Mouse (Mus musculus): Measurements from ENCODE around the gene Depp1.
A peak's percentile ranks its signal among the peaks of the same experiment; 100 is the strongest.
"Not testable (repeated sequence)": the region's sequence is repeated elsewhere in the genome, so short reads cannot be mapped to it uniquely, and the experiment has no call there.

Gene Depp1

DNA sequence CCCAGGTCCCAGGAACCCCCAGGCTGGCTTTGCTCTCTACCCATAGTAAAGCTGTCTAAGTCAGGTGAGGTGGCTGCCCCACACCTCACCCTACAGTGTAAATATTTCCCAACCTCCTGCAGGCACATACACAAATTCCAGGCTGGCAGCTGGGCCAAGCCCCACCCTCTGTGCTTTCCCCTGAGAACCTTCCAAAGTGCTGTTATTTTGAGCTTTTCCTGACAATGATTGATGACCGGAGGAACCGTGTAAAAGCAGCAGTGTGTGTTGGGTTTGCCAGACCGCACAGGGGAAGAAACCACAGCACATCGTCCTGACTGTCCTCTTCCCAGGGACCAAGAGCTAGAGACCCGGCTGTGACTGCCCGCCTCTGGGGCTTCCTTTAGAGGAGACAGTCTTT is at the start of gene Depp1:
TSS of gene Depp1 (plus strand) at position 204 of the 400 bp plus-strand sequence.
- DNase-seq (ENCODE audit: low read depth): peak; percentile 89

DNA sequence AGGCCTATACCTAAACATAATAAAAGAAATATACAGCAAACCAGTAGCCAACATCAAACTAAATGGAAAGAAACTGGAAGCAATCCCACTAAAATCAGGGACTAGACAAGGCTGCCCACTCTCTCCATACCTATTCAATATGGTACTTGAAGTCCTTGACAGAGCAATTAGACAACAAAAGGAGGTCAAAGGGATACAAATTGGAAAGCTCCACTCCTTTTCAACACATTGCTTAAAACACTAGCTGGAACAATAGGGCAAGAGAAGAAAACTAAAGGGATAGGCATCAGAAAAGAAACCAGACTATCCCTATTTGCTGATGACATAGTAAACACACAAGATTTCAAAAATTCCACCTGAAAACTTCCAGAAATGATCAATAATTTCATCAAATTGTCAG is 49.4 kb upstream of the Depp1 start:
- DNase-seq (ENCODE audit: low read depth): not testable (repeated sequence)

DNA sequence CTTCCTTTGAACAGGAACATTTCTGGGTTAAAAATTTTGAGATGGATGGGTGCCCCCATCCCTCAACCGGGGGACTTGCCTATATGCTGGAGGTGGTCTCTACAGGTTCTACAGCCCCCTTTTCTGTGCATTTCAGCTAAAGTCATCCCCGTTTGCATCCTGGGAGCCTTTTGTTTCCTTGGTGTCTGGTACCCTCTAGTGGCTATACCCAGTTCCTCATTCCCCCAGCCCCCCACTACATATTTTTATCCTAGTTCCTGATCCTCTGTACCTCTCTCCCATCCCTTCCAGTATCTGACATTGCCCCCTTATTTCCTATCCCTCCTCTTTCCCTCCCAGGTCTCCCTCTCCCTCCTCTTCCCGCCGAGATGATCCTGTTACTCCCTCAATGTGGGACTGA is 43.2 kb upstream of the Depp1 start:
- DNase-seq (ENCODE audit: low read depth): peak; percentile 16

DNA sequence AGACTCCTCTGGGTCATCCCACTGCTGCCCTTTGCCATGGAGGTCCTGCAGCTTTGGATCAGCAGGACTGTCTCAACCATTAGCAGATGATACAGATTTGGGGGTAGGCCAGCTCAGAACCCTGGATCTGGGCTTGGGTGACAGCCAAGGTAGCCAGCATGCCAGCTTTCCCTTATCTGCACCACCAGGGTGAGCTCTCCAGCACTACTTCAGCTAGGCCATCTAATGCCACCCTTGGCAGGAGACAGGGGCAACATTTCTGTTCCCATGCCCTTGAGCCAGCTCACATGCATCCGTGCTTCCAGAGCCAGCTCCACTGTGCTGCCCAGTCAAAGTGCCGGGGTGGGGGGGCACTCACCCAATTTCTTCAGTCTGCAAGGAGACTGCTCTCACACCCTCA is 34.7 kb upstream of the Depp1 start:
- DNase-seq (ENCODE audit: low read depth): no peak

DNA sequence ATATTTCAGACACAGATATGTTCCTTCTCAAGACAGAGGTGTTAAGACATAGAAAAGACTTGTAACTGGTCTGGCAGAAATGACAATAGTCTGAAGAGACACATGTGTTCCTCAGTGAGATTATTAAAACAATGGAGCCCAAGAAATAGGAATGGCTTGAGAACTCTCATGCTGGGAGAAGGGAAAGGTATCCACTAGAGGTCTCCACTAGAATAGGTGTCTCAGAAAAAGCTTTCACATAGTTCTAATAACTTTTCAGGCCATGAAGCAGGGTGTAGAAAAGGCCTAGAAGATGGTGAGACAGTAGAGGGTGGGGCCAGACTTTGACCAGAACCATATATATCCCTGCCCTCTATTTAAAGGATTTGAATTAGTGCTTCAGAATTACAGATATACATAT is 32.3 kb upstream of the Depp1 start:
- DNase-seq (ENCODE audit: low read depth): no peak

DNA sequence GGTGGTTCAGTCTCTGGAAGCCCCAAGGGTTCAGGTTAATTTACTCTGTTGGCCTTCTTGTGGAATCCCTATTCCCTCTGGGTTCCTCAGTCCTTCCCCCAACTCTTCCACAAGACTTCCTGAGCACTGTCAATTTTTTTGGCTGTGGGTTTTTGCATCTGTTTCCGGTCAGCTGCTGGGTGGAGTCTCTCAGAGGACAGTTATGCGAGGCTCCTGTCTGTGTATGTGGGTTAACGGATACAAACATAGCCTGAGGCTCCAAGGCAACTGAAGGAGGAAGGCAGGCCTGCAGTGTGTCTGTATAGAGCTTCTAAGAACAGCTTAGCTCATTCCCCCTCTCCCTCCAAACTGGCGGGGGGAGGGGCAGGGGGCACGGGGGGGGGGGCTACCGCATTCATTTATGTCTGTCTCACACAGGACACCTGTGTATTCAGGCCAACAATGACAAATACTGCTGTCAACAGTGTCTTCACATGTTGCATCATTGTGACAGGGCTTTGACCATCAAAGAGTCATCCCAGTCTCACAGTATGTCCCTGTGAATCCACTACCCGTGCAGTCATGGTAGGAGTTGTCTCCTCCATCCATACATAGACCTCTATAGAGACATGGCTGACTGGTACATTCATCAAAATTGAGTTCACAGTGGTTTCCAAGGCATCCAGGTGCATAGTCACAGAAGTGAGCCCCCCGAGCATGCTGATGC is 28.9 kb upstream of the Depp1 start:
- no peak for DNase-seq (ENCODE audit: low read depth)

DNA sequence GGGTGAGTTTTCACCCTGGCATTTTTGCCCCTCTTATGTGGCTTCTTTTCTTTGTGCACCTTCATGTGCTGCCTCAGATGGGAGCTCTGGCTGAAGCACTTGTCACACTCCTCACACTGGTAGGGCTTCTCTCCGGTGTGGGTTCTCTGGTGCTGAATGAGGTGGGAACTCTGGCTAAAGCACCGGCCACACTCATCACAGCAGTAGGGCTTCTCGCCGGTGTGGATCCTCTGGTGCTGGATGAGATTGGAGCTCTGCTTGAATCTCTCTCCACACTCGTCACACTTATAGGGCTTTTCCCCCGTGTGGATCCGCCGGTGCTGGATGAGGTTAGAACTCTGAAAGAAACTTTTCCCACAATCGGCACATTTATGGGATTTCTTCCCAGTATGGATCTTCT is 24.0 kb upstream of the Depp1 start:
- not testable (repeated sequence) for DNase-seq (ENCODE audit: low read depth)

DNA sequence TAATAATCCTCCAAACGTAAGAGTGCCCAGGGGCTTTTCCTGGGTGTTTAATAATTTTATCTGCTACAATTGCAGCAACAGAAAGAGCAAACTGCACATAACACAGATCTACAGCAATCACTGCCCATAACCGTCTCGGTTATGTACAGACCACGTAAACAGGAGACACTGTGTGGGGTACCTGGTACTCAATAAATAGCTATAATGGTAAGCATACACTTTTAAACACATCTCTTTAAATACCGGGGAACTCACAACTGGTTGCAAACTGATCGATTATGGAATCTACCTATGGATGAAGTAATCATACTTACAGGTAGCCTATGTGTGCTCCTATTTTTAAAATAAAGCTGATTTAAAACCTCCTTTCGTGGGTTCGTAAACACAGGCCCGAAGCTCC is 22.3 kb upstream of the Depp1 start:
- no peak for DNase-seq (ENCODE audit: low read depth)

DNA sequence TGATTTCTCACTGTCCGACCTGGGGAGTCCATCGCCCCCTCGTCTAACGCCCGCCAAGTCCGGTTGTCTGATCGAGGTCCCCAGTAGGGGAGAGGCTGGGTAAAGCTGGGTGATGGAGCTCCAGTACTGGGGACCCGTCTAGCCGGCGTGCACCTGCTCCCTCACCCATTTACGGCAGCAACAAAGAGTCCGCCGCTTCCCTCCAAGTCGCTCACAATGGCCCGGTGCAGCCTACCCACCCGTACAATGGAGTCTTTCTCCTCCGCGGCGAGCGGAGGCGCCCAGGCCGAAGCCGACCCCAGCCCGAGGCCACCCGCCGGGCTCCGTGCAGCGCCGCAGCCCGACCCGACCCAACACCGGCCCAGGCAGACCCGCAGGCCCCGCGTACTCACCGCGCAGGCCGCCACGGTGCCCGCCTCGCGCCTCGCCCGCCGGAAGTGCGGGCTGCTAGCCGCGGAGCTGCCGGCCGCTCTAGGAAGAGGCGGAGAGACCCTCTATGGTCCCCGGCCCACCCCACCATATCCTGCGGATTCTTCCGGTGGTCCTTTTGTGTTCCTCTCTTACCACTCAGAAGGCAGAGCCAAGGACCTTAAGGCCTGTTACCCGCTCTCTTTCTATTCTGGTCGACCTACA is 21.8 kb upstream of the Depp1 start, which contains the start of gene Zfp422:
TSS of gene Zfp422 (minus strand) at position 461 of the 633 bp plus-strand sequence.
- DNase-seq (ENCODE audit: low read depth): peak; percentile 52

DNA sequence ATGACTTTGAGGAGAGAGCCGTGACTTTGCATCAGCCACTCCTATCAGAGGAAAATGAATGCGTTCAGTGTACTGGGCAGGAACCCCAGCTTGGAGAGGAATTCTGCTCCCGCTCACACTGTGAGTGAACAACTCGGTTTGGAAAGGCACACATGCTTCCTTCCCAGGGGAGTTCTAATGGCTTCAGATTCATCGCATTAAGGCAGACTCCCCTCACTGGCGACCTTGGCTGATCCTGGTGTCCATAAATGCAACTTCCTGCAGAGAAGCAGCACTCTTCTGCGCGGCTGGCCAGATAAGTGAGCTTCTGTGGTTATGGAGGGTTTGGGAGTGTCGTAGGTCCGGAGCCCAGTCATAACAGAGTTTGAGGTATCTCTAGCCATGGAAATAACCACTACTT is 20.6 kb upstream of the Depp1 start:
- DNase-seq (ENCODE audit: low read depth): no peak

DNA sequence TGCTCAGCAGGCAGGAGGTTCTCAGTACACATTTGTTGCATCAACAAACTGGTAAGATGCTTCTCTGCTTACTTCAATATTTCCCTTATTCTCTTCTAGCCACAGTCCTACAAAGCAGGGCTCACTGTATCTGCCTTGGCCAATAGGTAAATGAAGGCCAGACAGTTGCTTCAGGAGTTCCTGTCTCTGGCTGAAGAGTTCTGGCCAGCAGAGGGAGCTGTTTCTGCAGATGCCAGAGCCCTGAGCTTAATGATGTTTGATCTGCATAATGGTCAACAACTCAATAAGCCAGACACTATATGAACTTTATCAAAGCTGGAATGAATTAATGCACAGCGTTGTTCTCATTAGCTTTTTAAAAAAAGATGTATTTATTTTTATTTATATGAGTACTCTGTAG is 18.3 kb upstream of the Depp1 start:
- peak; percentile 76 for DNase-seq (ENCODE audit: low read depth)

DNA sequence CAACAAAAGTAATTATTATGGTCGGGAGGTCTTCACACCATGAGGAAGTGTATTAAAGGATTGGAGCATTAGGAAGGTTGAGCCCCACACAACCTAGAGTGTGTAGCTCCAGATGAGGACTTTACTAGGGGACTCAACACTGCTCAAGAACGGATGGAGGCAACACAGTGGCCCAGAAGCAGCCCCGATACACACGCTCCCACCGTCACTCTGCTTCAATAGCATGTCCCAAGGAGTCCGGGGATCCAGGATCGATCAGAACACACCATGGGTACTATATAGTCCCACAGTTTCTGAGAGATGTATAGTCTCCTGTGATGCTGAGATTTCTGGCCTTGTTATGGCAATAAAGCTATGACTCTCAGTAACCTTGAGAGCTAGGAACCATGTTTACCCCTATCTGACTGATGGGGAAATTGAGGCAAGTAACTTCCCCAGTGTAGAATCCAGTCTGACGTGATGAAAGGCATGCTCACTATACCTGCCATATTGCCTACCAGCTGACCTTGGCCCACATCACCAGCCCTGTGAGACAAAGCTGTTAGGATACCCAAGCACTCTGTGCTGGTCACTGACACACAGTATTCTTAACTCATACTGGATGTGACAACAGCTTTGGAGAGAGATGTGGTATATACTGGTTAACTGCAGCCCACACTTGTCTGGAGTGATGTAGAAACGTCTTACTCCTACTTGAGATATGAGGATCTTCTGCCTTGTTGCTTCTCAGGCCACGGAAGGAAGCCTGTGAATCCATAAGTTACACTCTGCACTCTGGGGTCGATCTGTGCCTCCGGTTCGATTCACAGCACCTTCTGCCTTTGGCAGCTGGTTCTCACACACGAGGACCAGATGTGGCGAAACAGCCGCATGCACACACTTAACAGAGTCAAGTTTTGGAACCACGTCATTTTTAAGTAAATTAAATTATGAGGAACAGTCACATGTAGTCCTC is 16.4 kb upstream of the Depp1 start:
- DNase-seq (ENCODE audit: low read depth): no peak

DNA sequence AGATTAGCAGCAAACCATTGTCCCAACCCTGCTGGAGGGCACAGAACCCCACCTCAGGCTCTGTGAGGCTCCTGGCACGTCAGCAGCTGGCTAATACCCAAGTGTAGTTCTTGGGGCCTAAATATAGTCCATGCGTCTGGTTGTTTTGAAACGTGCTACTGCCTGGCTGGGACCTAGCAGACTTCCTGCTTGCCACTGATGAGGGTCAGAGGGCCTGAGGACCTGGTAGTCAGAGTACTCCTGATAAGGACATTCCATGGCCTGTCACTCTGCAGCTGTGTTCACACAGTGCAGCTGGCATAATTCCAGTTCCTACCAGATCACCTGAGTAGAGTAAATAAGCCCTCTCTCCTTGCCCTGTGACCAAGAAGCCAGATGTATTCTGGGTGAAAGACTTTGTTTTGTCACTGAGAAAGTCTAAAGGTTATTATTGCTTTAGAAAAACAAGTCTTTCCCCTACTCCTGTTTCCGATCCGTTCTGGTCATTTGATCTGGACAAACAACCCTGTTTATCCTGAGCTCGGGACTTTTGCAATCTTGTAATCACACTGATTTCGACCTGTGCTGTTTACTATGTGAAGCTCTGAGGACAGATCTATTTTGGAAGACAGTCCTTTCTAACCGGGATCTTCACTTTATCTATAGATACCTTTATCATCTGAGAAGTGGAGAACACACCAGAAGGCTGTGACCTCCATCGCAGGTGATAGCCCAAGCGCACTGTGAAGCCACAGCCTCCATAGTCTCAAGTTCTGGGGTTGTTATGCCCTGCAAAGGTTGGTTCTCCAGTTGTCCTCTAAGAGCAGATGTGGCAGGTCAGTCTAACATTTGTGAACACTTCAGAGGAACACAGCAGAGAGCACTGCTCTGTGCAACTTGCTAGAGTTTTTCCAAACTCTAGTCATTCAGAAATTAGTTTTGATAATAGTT is 14.9 kb upstream of the Depp1 start:
- DNase-seq (ENCODE audit: low read depth): peak; percentile 43

DNA sequence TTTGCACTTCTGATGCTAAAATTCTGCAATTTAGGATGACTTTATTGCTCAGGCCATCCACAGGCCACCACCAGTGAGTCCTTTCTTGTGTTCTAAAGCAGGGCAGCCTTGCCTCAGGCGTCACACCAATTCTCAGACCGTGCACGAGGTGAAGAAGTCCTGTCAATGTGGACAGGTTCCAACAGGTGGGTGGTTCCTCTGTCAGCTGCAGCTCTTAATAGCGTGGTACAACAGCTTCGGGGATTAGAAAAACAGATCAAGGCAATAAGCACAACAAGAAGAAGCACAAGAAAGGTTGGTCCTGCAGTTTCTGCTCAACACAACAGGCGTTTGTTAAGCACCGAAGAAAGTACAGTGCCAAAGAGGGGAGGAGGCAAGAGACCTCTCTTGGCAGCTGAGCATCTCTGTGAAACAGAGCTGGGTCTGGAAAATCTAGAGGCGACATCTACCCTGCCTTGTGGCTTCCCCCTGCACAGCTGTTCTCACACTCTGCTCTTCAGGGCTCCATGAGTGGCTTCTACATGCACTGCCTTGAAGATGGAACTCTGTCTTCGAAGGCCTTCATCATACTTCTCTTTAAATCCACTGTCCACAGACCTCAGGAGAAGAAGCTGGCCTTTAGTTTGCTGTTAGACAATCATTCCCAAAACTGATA is 13.7 kb upstream of the Depp1 start:
- DNase-seq (ENCODE audit: low read depth): no peak

DNA sequence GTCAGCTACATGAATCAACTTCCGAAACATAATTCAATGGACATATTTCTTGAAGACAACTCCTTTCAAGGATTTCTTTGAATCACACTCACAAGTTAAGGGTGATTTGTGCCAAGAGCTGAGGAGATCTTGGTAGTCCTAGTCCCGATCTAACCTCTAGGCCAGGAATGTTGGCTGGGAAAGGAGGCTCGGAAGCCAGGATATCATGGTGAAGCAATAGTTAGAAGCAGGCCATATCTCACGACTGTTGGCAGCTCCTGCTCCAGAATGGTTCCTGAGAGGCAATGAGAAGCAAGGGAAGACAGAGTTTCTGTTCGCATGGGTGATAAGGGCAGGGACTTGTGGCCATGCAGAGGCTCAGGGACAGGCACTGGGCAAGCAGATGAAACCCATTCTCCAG is 12.9 kb upstream of the Depp1 start:
- DNase-seq (ENCODE audit: low read depth): peak; percentile 78

DNA sequence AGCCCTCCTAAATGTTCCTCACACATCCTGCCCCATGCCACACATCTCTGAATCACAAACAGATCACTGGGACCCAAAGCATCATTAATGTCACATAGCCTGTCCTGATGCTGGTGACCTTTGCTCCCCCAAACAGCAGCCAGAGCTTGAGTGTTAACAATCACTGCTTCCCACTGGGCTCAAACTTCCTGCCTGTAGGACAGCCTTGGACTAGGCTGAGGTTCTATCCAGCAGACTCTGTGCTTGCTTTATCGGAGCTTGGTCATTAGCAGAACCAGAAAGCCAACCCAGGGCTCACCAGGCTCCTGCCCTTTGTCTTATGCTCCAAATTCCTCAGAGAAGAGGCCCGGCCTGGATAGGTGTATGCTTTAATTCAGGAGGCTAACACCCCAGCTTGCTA is 11.5 kb upstream of the Depp1 start:
- DNase-seq (ENCODE audit: low read depth): no peak

DNA sequence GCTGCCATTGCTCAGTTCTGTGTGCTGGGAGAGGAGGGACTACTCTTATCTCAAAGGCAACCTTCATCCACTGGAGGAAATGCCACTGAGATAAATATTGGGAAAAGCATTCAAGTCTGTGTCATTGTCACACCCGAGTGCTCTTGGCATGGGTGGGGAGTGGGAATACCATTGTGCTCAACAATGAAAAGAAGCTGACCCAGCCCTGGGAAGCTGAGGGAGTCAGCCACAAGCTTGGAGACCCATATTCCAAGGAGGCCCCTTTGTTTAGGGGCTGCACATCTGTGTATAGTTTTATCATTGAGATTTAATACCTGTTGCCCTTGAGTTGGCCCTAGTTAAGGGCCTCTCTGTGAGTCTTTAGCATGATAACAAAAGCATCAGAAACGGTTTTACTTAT is 10.7 kb upstream of the Depp1 start:
- no peak for DNase-seq (ENCODE audit: low read depth)

DNA sequence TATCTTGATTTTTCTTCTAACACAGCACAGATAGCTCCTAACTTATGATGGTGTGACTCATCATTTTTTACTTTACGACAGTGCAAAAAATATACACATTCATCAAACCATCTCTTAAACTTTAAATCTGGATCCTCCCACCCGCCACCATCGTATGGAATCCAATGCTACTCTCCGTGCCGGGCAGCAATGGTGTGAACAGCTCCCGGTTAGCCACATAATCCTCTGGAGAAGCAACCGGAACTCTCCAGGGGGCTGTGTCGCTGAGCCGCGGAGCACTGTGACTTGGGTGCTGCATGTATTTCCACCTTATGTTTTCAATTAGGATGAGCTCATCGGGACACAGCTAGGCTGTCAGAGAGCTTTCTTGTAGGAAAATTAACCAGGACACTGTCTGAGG is 7.5 kb upstream of the Depp1 start:
- no peak for DNase-seq (ENCODE audit: low read depth)

DNA sequence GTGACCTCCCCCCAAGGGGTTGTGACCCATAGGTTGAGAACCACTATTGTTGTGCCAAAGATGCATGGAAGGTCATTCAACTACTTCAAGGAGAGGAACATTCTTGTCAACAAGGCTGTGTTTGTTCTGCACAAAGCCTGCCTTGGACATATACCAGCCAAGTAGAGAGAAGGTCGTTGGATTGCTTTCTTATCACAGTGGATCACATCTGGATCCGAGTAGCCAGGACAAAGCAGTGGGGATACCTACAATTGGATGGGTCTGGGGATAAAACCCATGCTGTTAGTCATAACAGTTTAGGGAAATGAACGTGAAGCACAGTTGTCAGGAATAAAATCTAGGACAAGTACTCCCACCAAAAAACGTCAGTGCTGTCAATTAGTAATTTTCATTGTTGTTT is 6.5 kb upstream of the Depp1 start:
- no peak for DNase-seq (ENCODE audit: low read depth)

DNA sequence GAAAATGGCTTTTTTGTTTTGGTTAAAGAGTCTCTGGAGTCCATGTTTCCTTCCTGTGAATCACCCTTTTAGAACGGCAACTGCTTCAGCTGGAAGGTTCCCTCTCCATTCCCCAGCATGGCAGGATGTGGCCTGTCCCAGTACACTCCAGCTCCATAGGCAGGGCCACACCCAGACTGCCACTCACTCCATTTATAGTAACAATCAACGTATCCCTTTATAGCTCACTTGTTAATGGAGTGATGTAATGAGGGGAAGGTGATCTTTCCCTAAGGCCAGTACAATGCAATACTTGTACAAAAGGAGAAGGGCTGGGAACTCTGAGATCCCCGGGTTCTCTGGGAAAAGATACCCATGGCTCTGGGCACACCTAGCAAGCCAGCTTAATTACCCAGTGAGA is 6.1 kb upstream of the Depp1 start:
- no peak for DNase-seq (ENCODE audit: low read depth)

DNA sequence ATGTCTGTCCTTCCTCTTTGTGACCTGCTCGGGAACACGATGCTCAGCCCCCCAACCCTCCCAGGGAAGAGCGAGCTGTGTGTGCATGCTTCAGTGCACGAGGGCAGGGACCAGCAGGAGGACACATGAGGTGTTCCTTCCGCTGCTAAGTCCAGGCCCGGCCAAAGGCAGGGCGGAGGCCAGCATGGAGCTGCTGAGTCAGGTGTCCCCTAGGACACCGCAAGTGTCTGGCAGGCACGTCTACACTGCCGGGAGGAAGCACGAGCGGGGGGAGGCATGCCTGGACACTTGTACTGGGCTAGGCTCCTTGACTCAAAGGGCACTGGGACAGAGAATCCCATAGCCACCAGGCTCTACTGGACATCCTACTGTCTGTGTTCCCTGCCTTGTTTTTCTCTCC is 2.6 kb upstream of the Depp1 start:
- DNase-seq (ENCODE audit: low read depth): no peak

Measured in NIH3T3 (cell line).